Mouse (Mus musculus) heart, embryonic 11.5 days (tissue): ENCODE results near the gene Rbpms2. TPM values are rescaled to one million over a fixed set of nuclear protein-coding genes. Genes with fewer than 3 reads are reported as not detected.

Experiments
- ATAC-seq: fragments of 200-750 bp; cut with Nextera tagmentation; replicated peaks from 2 replicates; pipeline ENCODE4 v1.8.0; 2017; ENCODE audit warnings: moderate library complexity; ENCODE audit not compliant: insufficient number of reproducible peaks, low FRiP score, low TSS enrichment
- H3K27ac ChIP-seq: fragments of 300-500 bp; sonication (generic); 2 replicates; pipeline ENCODE4 v1.5.1; 2014; ENCODE audit warnings: mild to moderate bottlenecking, low read depth, low read length
- H3K27me3 ChIP-seq: fragments of 300-500 bp; sonication (generic); 2 replicates; pipeline ENCODE4 v1.6.1; 2014; ENCODE audit warnings: mild to moderate bottlenecking, low read length, mixed read lengths; ENCODE audit not compliant: control insufficient read depth, insufficient read depth
- H3K36me3 ChIP-seq: fragments of 300-500 bp; sonication (generic); 2 replicates; pipeline ENCODE4 v1.6.1; 2014; ENCODE audit warnings: mild to moderate bottlenecking, low read length, moderate library complexity, mixed read lengths; ENCODE audit not compliant: control insufficient read depth, insufficient read depth
- H3K4me1 ChIP-seq: fragments of 300-500 bp; sonication (generic); 2 replicates; pipeline ENCODE4 v1.6.1; 2014; ENCODE audit warnings: low read length; ENCODE audit not compliant: control insufficient read depth, insufficient read depth
- H3K4me2 ChIP-seq: fragments of 300-500 bp; sonication (generic); 2 replicates; pipeline ENCODE4 v1.6.1; 2014; ENCODE audit warnings: mild to moderate bottlenecking, moderate library complexity
- H3K4me3 ChIP-seq: fragments of 300-500 bp; sonication (generic); 2 replicates; pipeline ENCODE4 v1.5.1; 2014; ENCODE audit warnings: low read depth, low read length
- H3K9ac ChIP-seq: fragments of 300-500 bp; sonication (generic); 2 replicates; pipeline ENCODE4 v1.6.1; 2014; ENCODE audit warnings: mild to moderate bottlenecking, low read depth, low read length, moderate library complexity
- H3K9me3 ChIP-seq: fragments of 300-500 bp; sonication (generic); replicated peaks from 2 replicates; pipeline ENCODE4 v1.6.1; 2016; ENCODE audit warnings: low read length; ENCODE audit not compliant: control insufficient read depth
- WGBS: fragments of 180-500 bp; shearing (Covaris S2); extraction: QIAGEN DNeasy Blood & Tissue Kit; methylation state at CpG from one replicate; pipeline ENCODE4 v1.1.7; 2014; ENCODE audit not compliant: insufficient replicate concordance; 5-methylcytosine and 5-hydroxymethylcytosine counted together
- polyA plus RNA-seq: library from polyadenylated mRNA; unstranded; fragments of >200 nt; fragmentation: Nextera tagmentation; extraction: Ambion mirVana; gene quantifications from 2 replicates; pipeline ENCODE4 v1.2.1, GENCODE M21; 2014

The Rbpms2 gene
- polyA plus RNA-seq: 154 and 160 TPM in 2 replicates

DNA sequence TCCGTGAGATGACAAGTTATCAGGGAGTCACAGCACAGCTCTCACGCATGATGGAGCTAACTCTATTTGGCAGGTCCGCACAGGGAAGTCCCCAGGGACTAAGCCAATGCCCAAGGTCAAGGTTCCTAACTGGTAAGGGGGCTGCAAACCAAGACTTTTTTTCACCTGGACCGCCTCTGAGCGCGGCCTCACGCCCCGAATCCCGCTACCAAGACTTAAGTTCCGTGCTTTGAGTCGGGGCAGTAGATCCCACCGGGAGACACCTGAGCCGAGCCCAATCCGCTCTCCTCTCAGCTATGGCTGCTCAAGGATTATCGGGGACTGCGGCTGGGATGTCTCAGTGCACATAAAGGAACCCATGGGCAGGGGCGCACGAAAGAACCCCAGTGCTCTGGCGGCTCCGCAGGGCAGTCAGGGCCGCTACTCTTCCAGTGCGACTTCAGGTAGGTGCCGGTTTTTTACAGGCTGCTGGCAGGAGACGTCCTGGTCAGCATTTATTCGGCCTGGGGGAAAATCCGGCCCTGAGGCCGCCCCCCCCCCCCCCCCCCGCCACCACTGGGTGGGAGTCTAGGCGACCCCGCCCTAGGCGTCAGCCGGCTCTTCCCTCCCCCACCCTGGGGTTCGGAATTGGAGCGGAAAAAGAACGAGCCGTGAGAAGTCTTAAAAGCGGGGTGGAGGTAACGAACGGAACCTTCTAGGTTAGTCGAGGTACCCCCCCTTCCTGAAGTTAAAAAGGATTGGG is at the start of gene Rbpms2:
Gene Rbpms2, plus strand, starts transcription at position 624 of the 742 bp plus-strand sequence.
- Histone ChIP-seq H3K4me2 (peak within 1 kb of the TSS; percentile 91), H3K27me3 (no peaks in the 10 kb centered on the region), H3K9me3 (no peaks in the 10 kb centered on the region), H3K4me1 (peaks cover 2% of the 10 kb centered on the region; the same call in 1 of the 2 replicates), H3K9ac (peak within 1 kb of the TSS; percentile 96), H3K4me3 (peak within 1 kb of the TSS; percentile 71), H3K27ac (peak within 1 kb of the TSS; percentile 95), H3K36me3 (no peaks in the 10 kb centered on the region)
- WGBS: 1% methylated on average over 37 of the region's 40 CpGs
- ATAC-seq: 0 out of 2 replicates have a peak, but pooled peaks have one; percentile 28

- Histone ChIP-seq H3K36me3 (no peaks in the 10 kb centered on the region), H3K9me3 (no peaks in the 10 kb centered on the region), H3K4me3 (peak within 1 kb of the TSS; percentile 60), H3K4me1 (peaks cover 38% of the 10 kb centered on the region), H3K4me2 (peak within 1 kb of the TSS; percentile 68), H3K9ac (peak within 1 kb of the TSS; percentile 73), H3K27ac (peak within 1 kb of the TSS; percentile 65), H3K27me3 (no peaks in the 10 kb centered on the region)
- WGBS: 1% methylated on average over 43 of the region's 45 CpGs
- peak; percentile 85 for ATAC-seq
Measured at GRCm38 (mm10) chr9:65579781-65580371, 49.6 kb upstream of the Rbpms2 start, which contains the start of gene Plekho2. Gene Plekho2, minus strand, starts transcription at chr9:65580040.

DNA sequence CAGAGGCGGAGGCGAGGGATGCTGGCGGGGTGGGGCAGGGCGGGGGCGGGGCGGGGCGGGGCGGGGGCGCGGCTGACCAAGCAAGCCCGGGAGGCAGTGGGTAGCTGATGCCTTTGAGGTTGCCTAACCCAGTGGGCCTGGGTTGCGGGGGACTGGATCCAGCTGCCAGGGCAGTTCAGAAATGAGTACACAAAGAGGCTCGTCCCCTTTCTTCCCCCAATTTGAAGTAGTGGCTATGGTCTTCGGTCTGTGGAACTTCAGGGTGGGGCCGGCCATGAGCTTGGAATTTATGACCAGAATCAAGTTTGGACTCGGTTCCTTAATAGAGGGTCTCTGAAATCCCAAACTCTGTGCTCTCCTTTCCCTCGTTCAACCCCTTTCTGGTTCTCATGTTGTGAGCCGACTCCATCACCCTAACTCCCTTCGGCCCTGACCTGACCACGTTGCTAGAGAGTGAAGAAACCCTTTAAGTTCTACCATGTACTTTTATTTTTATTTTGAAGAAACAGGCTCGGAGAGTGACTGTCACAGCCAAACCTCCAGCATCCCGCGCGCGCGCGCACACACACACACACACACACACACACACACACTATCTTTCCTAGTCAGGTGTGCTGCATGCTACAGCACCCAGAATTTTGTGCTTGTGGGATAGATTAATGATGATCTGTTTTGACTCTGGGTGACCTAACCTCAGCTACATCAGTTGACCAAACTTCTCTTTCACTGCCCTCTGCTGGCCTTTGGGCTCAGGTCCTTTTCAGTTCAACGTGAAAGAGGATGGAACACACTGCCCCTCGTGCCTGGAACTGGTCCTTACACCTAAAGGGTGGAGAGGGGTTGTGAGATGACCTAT is 48.8 kb upstream of the Rbpms2 start:
- peak overlapping the region; percentile 68 for H3K4me2 ChIP-seq
- no peaks in the 10 kb centered on the region for H3K36me3 ChIP-seq
- peak overlapping the region; percentile 65 for H3K27ac ChIP-seq
- WGBS: 12% methylated on average over 19 of the region's 29 CpGs
- ATAC-seq: peak; percentile 11; the same call in 1 of the 2 replicates
- H3K4me1 ChIP-seq: peaks cover 31% of the 10 kb centered on the region
- no peaks in the 10 kb centered on the region for H3K9me3 ChIP-seq
- H3K4me3 ChIP-seq: peak overlapping the region; percentile 60
- peak overlapping the region; percentile 8; the same call in 1 of the 2 replicates for H3K9ac ChIP-seq
- H3K27me3 ChIP-seq: no peaks in the 10 kb centered on the region

GRCm38 (mm10) chr9:65583045-65583444 is 46.4 kb upstream of the Rbpms2 start:
- H3K9ac ChIP-seq: no peak overlapping the region
- no peaks in the 10 kb centered on the region for H3K9me3 ChIP-seq
- no peaks in the 10 kb centered on the region for H3K27me3 ChIP-seq
- no peak overlapping the region for H3K4me3 ChIP-seq
- no peaks in the 10 kb centered on the region for H3K36me3 ChIP-seq
- H3K4me2 ChIP-seq: no peak overlapping the region
- no peak overlapping the region for H3K27ac ChIP-seq
- WGBS: 26% methylated on average over 8 of the region's 8 CpGs
- ATAC-seq: no peak
- H3K4me1 ChIP-seq: peaks cover 18% of the 10 kb centered on the region

DNA sequence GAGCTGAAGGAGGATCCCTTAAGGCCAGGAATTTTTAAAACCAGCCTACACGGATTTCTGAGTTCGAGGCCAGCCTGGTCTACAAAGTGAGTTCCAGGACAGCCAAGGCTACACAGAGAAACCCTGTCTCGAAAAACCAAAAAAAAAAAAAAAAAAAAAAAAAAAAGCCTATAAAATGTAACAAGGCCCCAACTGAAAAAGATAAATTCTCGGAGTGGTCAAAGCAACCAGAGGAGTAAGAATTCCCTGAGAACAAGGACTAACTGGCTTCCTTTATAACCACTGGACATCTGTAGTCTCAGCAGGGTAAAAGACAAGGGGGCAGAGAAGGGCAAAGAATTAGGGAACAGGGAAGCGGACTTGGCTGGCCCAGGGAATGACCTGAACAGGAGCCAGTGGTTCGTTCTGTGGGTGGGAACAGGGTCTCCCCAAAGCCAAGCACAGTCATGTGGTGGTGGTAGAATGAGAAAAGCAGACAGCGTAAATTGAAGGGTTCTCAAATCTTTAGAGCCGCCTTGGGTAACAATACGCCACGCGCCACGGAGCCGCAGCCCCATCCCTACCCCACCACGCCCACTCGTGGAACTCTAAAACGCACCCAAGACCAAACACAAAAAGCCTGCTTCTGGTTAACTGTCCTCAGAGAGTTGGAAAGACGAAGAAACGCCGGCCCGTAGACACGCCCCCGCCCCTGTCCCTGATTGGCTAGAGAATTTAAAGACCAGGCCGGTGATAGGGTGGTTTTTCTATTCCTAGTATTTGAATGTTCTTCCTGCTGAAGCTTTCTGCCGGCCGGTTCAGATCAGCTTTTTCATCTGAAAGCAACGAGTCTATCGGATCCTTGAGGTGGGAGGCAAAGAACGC is 42.8 kb upstream of the Rbpms2 start, which contains the start of gene Pif1:
Gene Pif1, plus strand, starts transcription at position 755 of the 864 bp plus-strand sequence.
- Histone ChIP-seq H3K4me2 (peak within 1 kb of the TSS; percentile 99), H3K27ac (peak within 1 kb of the TSS; percentile 84), H3K4me1 (peaks cover 19% of the 10 kb centered on the region; the same call in 1 of the 2 replicates), H3K4me3 (peak within 1 kb of the TSS; percentile 79), H3K9me3 (no peaks in the 10 kb centered on the region), H3K36me3 (peaks cover 4% of the 10 kb centered on the region; the same call in 1 of the 2 replicates), H3K27me3 (no peaks in the 10 kb centered on the region), H3K9ac (peak within 1 kb of the TSS; percentile 78)
- peak; percentile 66 for ATAC-seq
- 11% methylated on average over 28 of the region's 28 CpGs for WGBS

DNA sequence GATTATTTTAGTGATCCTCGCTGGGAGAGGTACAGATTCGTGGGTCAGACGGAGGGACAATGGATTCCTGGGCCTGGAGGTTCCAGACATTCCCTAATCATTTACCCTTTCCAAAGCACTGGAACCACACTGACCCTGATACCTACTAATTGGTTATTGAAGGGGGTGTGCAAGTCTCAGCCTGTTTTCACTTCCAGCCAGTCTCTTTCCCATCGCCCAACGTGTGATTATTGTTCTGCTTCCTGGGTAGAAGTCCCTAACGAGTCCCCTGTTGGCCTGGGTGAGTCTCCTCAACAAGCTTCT is 42.2 kb upstream of the Rbpms2 start:
- H3K4me3 ChIP-seq: peak overlapping the region; percentile 79
- H3K36me3 ChIP-seq: peaks cover 4% of the 10 kb centered on the region; the same call in 1 of the 2 replicates
- peak overlapping the region; percentile 99 for H3K4me2 ChIP-seq
- no peaks in the 10 kb centered on the region for H3K9me3 ChIP-seq
- peak overlapping the region; percentile 84 for H3K27ac ChIP-seq
- no peaks in the 10 kb centered on the region for H3K27me3 ChIP-seq
- ATAC-seq: no peak
- 0% methylated on average over 6 of the region's 6 CpGs for WGBS
- peak overlapping the region; percentile 78 for H3K9ac ChIP-seq
- H3K4me1 ChIP-seq: peaks cover 19% of the 10 kb centered on the region; the same call in 1 of the 2 replicates

GRCm38 (mm10) chr9:65587573-65588358 is 41.7 kb upstream of the Rbpms2 start:
- Histone ChIP-seq H3K27me3 (no peaks in the 10 kb centered on the region), H3K4me3 (peak overlapping the region; percentile 79), H3K9me3 (no peaks in the 10 kb centered on the region), H3K9ac (peak overlapping the region; percentile 78), H3K4me1 (peaks cover 19% of the 10 kb centered on the region; the same call in 1 of the 2 replicates), H3K36me3 (peaks cover 5% of the 10 kb centered on the region), H3K27ac (peak overlapping the region; percentile 84), H3K4me2 (peak overlapping the region; percentile 99)
- under 1% methylated on average over 64 of the region's 64 CpGs for WGBS
- ATAC-seq: peak; percentile 41; the same call in 1 of the 2 replicates
